Mouse (Mus musculus): ENCODE data around the gene Gm20388.

DNA sequence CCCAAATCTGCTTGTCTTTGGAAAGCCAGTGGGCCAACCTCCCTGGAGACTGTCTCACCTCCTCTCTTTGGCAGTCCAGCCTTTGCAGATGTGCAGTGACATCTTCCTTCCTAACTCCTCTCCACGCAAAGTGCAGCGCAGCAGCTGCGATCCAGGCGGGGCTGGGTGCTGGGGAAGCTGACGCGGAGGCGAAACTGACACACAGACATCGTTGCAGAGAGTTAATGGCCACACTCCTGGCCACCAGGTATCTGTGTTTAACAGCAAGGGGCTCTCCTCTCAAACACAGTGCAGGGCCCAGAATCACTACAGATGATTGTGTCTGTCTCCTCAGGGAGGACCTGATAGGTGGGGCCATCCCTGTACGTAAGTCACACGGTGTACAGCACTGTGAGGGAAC, 3360.5 kb downstream of the Gm20388 start:
- TF ChIP-seq CTCF (IDR thresholded peaks at IDR 0.05; ENCODE audit: low read depth): no peak
- no peak for TF ChIP-seq EP300 (IDR thresholded peaks at IDR 0.05; ENCODE audit: low read depth)

All from liver, embryonic 14.5 days (tissue).